8 mouse cellular contexts compared by ENCODE assay signal in genomic region chr7:133120221-133120751, GRCm38 (mm10). TPM values are rescaled to one million over a fixed set of nuclear protein-coding genes. Genes with fewer than 3 reads are reported as not detected.
A peak's percentile ranks its signal among the peaks of the same experiment; 100 is the strongest.
DNase-seq lines count a peak whose midpoint lies in the region; ATAC-seq and TF ChIP-seq lines count a peak whose summit lies in the region.

No protein-coding gene starts in this region.

- H3K27me3 ChIP-seq in embryonic facial prominence, embryonic 11.5 days (ENCODE audit: control insufficient read depth, insufficient read depth, low read length) = no peaks in the 10 kb centered on the region
- H3K27me3 ChIP-seq in intestine, postnatal 0 days (replicated peaks; ENCODE audit: control insufficient read depth, insufficient read depth, low read length) = no peaks in the 10 kb centered on the region
- H3K27me3 ChIP-seq in neural tube, embryonic 14.5 days (ENCODE audit: control insufficient read depth, insufficient read depth, low read length) = no peaks in the 10 kb centered on the region
- peaks cover 14% of the 10 kb centered on the region for H3K27me3 ChIP-seq in thymus, adult 2 months (ENCODE audit: control insufficient read depth, insufficient read depth, low read length)

- no peaks in the 10 kb centered on the region for H3K9me3 ChIP-seq in embryonic facial prominence, embryonic 11.5 days (replicated peaks; ENCODE audit: control insufficient read depth, low read length)
- H3K9me3 ChIP-seq in intestine, postnatal 0 days (ENCODE audit: control insufficient read depth) = no peaks in the 10 kb centered on the region
- H3K9me3 ChIP-seq in neural tube, embryonic 14.5 days (ENCODE audit: control insufficient read depth, low read length) = no peaks in the 10 kb centered on the region

- peak overlapping the region; percentile 32 for H3K4me2 ChIP-seq in embryonic facial prominence, embryonic 11.5 days (ENCODE audit: low read depth, low read length)
- H3K4me2 ChIP-seq in intestine, postnatal 0 days (replicated peaks; ENCODE audit: low read depth) = peak overlapping the region; percentile 92
- H3K4me2 ChIP-seq in neural tube, embryonic 14.5 days (ENCODE audit: low read depth, low read length) = peak overlapping the region; percentile 99

- DNase-seq in kidney, adult 11 months = peak; percentile 27
- DNase-seq in kidney, postnatal 14 days = no peak
- peak; percentile 57 for DNase-seq in embryonic facial prominence, embryonic 11.5 days (ENCODE audit: low spot score)
- no peak for DNase-seq in right cerebral cortex, postnatal 4 days
- DNase-seq in c-Kit-positive CD71-positive TER-119-positive erythroid progenitor cells, embryonic 14.5 days (ENCODE audit: low spot score) = no peak
- no peak for DNase-seq in thymus, adult 2 months

- H3K9ac ChIP-seq in embryonic facial prominence, embryonic 11.5 days (replicated peaks; ENCODE audit: low read length) = 0 out of 2 replicates have a peak overlapping the region, but pooled peaks have one; percentile 20
- H3K9ac ChIP-seq in intestine, postnatal 0 days (ENCODE audit: low read depth, low read length) = peak overlapping the region; percentile 23; the same call in 1 of the 2 replicates
- H3K9ac ChIP-seq in neural tube, embryonic 14.5 days (replicated peaks; ENCODE audit: low read depth, low read length) = no peak overlapping the region; the same call in 1 of the 2 replicates

- no peak for TF ChIP-seq POLR2A in thymus, adult 2 months (IDR thresholded peaks at IDR 0.05; ENCODE audit: control insufficient read depth, extremely low read depth, insufficient read depth, low read length, poor library complexity)

- ATAC-seq in embryonic facial prominence, embryonic 11.5 days (replicated peaks; ENCODE audit: insufficient number of reproducible peaks, low FRiP score, low TSS enrichment, low read depth) = no peak
- no peak for ATAC-seq in intestine, postnatal 0 days
- no peak for ATAC-seq in neural tube, embryonic 14.5 days (ENCODE audit: low read depth)

- 3% methylated on average over 15 of the region's 15 CpGs for WGBS in embryonic facial prominence, embryonic 11.5 days
- 21% methylated on average over 15 of the region's 15 CpGs for WGBS in intestine, postnatal 0 days
- 2% methylated on average over 15 of the region's 15 CpGs for WGBS in neural tube, embryonic 14.5 days
- WGBS in thymus, adult 2 months = 87% methylated on average over 15 of the region's 15 CpGs

- H3K4me3 ChIP-seq in embryonic facial prominence, embryonic 11.5 days (ENCODE audit: low read depth, low read length) = peak overlapping the region; percentile 9
- H3K4me3 ChIP-seq in intestine, postnatal 0 days (ENCODE audit: low read depth, low read length) = peak overlapping the region; percentile 91
- H3K4me3 ChIP-seq in neural tube, embryonic 14.5 days (ENCODE audit: low read depth, low read length) = peak overlapping the region; percentile 67
- no peak overlapping the region for H3K4me3 ChIP-seq in thymus, adult 2 months (ENCODE audit: control insufficient read depth, insufficient read depth, low read length)

- H3K27ac ChIP-seq in embryonic facial prominence, embryonic 11.5 days (replicated peaks; ENCODE audit: low read depth, low read length) = no peak overlapping the region
- H3K27ac ChIP-seq in intestine, postnatal 0 days (ENCODE audit: low read depth, low read length) = peak overlapping the region; percentile 0; the same call in 1 of the 2 replicates
- no peak overlapping the region; the same call in 1 of the 2 replicates for H3K27ac ChIP-seq in neural tube, embryonic 14.5 days (ENCODE audit: low read depth, low read length)
- no peak overlapping the region for H3K27ac ChIP-seq in thymus, adult 2 months (ENCODE audit: control insufficient read depth, insufficient read depth, low read length)

- no peak for TF ChIP-seq CTCF in intestine, postnatal 0 days (IDR thresholded peaks at IDR 0.05; ENCODE audit: low read depth)
- TF ChIP-seq CTCF in thymus, adult 2 months (IDR thresholded peaks at IDR 0.05; ENCODE audit: borderline replicate concordance, control insufficient read depth, extremely low read depth, insufficient read depth, low read length, poor library complexity) = no peak

- peaks cover 11% of the 10 kb centered on the region for H3K4me1 ChIP-seq in embryonic facial prominence, embryonic 11.5 days (ENCODE audit: control insufficient read depth, insufficient read depth, low read length)
- H3K4me1 ChIP-seq in intestine, postnatal 0 days (replicated peaks; ENCODE audit: control insufficient read depth, insufficient read depth, low read length) = peaks cover 25% of the 10 kb centered on the region; the same call in 1 of the 2 replicates
- peaks cover 58% of the 10 kb centered on the region for H3K4me1 ChIP-seq in neural tube, embryonic 14.5 days (ENCODE audit: control insufficient read depth, insufficient read depth, low read length)
- H3K4me1 ChIP-seq in thymus, adult 2 months (replicated peaks; ENCODE audit: control insufficient read depth, insufficient read depth, low read length) = peaks cover 2% of the 10 kb centered on the region; the same call in 1 of the 2 replicates

- no peaks in the 10 kb centered on the region for H3K36me3 ChIP-seq in embryonic facial prominence, embryonic 11.5 days (replicated peaks; ENCODE audit: control insufficient read depth, insufficient read depth, low read depth, low read length)
- no peaks in the 10 kb centered on the region for H3K36me3 ChIP-seq in intestine, postnatal 0 days (ENCODE audit: control insufficient read depth, insufficient read depth)
- no peaks in the 10 kb centered on the region for H3K36me3 ChIP-seq in neural tube, embryonic 14.5 days (ENCODE audit: control insufficient read depth, insufficient read depth, low read length)
- no peaks in the 10 kb centered on the region for H3K36me3 ChIP-seq in thymus, adult 2 months (ENCODE audit: control insufficient read depth, insufficient read depth, low read length)

RNA-seq across cellular contexts. Expression of gene Fgfr2, which starts 2.9 kb away (rescaled TPM):
- 75.6 and 87.9 TPM in 2 replicates for polyA plus RNA-seq in embryonic facial prominence, embryonic 11.5 days (2014; fragmentation: Nextera tagmentation; extraction: Ambion mirVana)
- polyA plus RNA-seq in intestine, postnatal 0 days (2015; fragmentation: Nextera tagmentation; extraction: Ambion mirVana) = 29.5 and 29.8 TPM in 2 replicates
- polyA plus RNA-seq in neural tube, embryonic 14.5 days (2014; fragmentation: Nextera tagmentation; extraction: Ambion mirVana) = 28.1 and 32.0 TPM in 2 replicates
- 9.0 and 12.1 TPM in 2 replicates for polyA plus RNA-seq in thymus, adult 2 months (2012; rRNA removed)

RNA-seq across cellular contexts. Expression of gene Ctbp2, which starts 3.9 kb away (rescaled TPM):
- 129 and 131 TPM in 2 replicates for polyA plus RNA-seq in embryonic facial prominence, embryonic 11.5 days (2014; fragmentation: Nextera tagmentation; extraction: Ambion mirVana)
- 42.2 and 42.6 TPM in 2 replicates for polyA plus RNA-seq in intestine, postnatal 0 days (2015; fragmentation: Nextera tagmentation; extraction: Ambion mirVana)
- polyA plus RNA-seq in neural tube, embryonic 14.5 days (2014; fragmentation: Nextera tagmentation; extraction: Ambion mirVana) = 61.1 and 65.0 TPM in 2 replicates
- 10.7 and 14.0 TPM in 2 replicates for polyA plus RNA-seq in thymus, adult 2 months (2012; rRNA removed)

Comparison
In these comparisons a context has a peak if more than half of its experiments do, and no peak if none do; other contexts are left out.
1. DNase-seq: peak in kidney, adult 11 months (single experiment) and embryonic facial prominence, embryonic 11.5 days (single experiment); none in kidney, postnatal 14 days (single experiment), right cerebral cortex, postnatal 4 days (single experiment), c-Kit-positive CD71-positive TER-119-positive erythroid progenitor cells, embryonic 14.5 days (single experiment) and thymus, adult 2 months (single experiment).
2. H3K4me2 ChIP-seq: peak in every context shown above with its lines; median percentile 99 in neural tube, embryonic 14.5 days; 92 in intestine, postnatal 0 days; 32 in embryonic facial prominence, embryonic 11.5 days.